Mouse (Mus musculus): ENCODE results near the gene Phkb. TPM values are rescaled to one million over a fixed set of nuclear protein-coding genes. Genes with fewer than 3 reads are reported as not detected.

Phkb gene
- polyA plus RNA-seq, 2 experiments, result 4.7 to 10.7 TPM

- Histone ChIP-seq H3K9ac (replicated peaks) (no peak overlapping the region), H3K9me3 (ENCODE audit: control insufficient read depth, low read length) (no peaks in the 10 kb centered on the region), H3K27me3 (ENCODE audit: control insufficient read depth, insufficient read depth, low read length) (no peaks in the 10 kb centered on the region), H3K4me1 (replicated peaks; ENCODE audit: control insufficient read depth in 2 of 2, insufficient read depth in 2 of 2, low read length in 1 of 2) (no peaks in the 10 kb centered on the region), H3K4me2 (ENCODE audit: low read depth) (no peak overlapping the region), H3K4me3 (ENCODE audit: insufficient read depth in 1 of 2, low read depth in 2 of 2, low read length in 2 of 2) (no peak overlapping the region), H3K27ac (no peak overlapping the region), H3K36me3 (replicated peaks; ENCODE audit: control insufficient read depth, insufficient read depth, low read depth) (no peaks in the 10 kb centered on the region)
- 67% methylated on average over 5 of the region's 5 CpGs for WGBS (ENCODE audit: insufficient replicate concordance)
- TF ChIP-seq EP300 (IDR thresholded peaks at IDR 0.05; ENCODE audit: low read depth) (no peak), CTCF (IDR thresholded peaks at IDR 0.05; ENCODE audit: low read depth) (no peak)
- no peak for ATAC-seq (ENCODE audit: insufficient read depth)
- no peak for DNase-seq (ENCODE audit: low read depth in 3 of 3, low spot score in 3 of 3)
Observed at GRCm38 (mm10) chr8:85936148-85936547, 95.4 kb downstream of the Phkb start.

GRCm38 (mm10) chr8:85937343-85937742 is 96.6 kb downstream of the Phkb start:
- Histone ChIP-seq H3K9ac (replicated peaks) (no peak overlapping the region), H3K9me3 (ENCODE audit: control insufficient read depth, low read length) (no peaks in the 10 kb centered on the region), H3K27ac (no peak overlapping the region), H3K4me2 (ENCODE audit: low read depth) (no peak overlapping the region), H3K4me3 (ENCODE audit: insufficient read depth in 1 of 2, low read depth in 2 of 2, low read length in 2 of 2) (no peak overlapping the region), H3K36me3 (replicated peaks; ENCODE audit: control insufficient read depth, insufficient read depth, low read depth) (no peaks in the 10 kb centered on the region), H3K27me3 (ENCODE audit: control insufficient read depth, insufficient read depth, low read length) (no peaks in the 10 kb centered on the region), H3K4me1 (replicated peaks; ENCODE audit: control insufficient read depth in 2 of 2, insufficient read depth in 2 of 2, low read length in 1 of 2) (no peaks in the 10 kb centered on the region)
- DNase-seq (ENCODE audit: low read depth in 3 of 3, low spot score in 3 of 3), result no peak
- ATAC-seq (ENCODE audit: insufficient read depth), result no peak
- 75% methylated on average over 7 of the region's 7 CpGs for WGBS (ENCODE audit: insufficient replicate concordance)
- TF ChIP-seq EP300 (IDR thresholded peaks at IDR 0.05; ENCODE audit: low read depth) (no peak), CTCF (IDR thresholded peaks at IDR 0.05; ENCODE audit: low read depth) (no peak)

GRCm38 (mm10) chr8:85944820-85945219 is 104.1 kb downstream of the Phkb start:
- H3K4me3 ChIP-seq (ENCODE audit: insufficient read depth in 1 of 2, low read depth in 2 of 2, low read length in 2 of 2), result no peak overlapping the region
- no peaks in the 10 kb centered on the region for H3K36me3 ChIP-seq (replicated peaks; ENCODE audit: control insufficient read depth, insufficient read depth, low read depth)
- WGBS (ENCODE audit: insufficient replicate concordance), result 85% methylated on average over 5 of the region's 5 CpGs
- H3K9ac ChIP-seq (replicated peaks), result no peak overlapping the region
- no peaks in the 10 kb centered on the region for H3K4me1 ChIP-seq (replicated peaks; ENCODE audit: control insufficient read depth in 2 of 2, insufficient read depth in 2 of 2, low read length in 1 of 2)
- no peak overlapping the region for H3K27ac ChIP-seq
- no peaks in the 10 kb centered on the region for H3K9me3 ChIP-seq (ENCODE audit: control insufficient read depth, low read length)
- no peaks in the 10 kb centered on the region for H3K27me3 ChIP-seq (ENCODE audit: control insufficient read depth, insufficient read depth, low read length)
- DNase-seq (ENCODE audit: low read depth in 3 of 3, low spot score in 3 of 3), result no peak
- no peak for ATAC-seq (ENCODE audit: insufficient read depth)
- H3K4me2 ChIP-seq (ENCODE audit: low read depth), result no peak overlapping the region
- no peak for TF ChIP-seq EP300 (IDR thresholded peaks at IDR 0.05; ENCODE audit: low read depth)
- TF ChIP-seq CTCF (IDR thresholded peaks at IDR 0.05; ENCODE audit: low read depth), result no peak

- H3K4me2 ChIP-seq (ENCODE audit: low read depth), result no peak overlapping the region
- H3K4me3 ChIP-seq (ENCODE audit: insufficient read depth in 1 of 2, low read depth in 2 of 2, low read length in 2 of 2), result no peak overlapping the region
- H3K27me3 ChIP-seq (ENCODE audit: control insufficient read depth, insufficient read depth, low read length), result no peaks in the 10 kb centered on the region
- ATAC-seq (ENCODE audit: insufficient read depth), result no peak
- H3K9me3 ChIP-seq (ENCODE audit: control insufficient read depth, low read length), result no peaks in the 10 kb centered on the region
- no peaks in the 10 kb centered on the region for H3K36me3 ChIP-seq (replicated peaks; ENCODE audit: control insufficient read depth, insufficient read depth, low read depth)
- WGBS (ENCODE audit: insufficient replicate concordance), result 70% methylated on average over 2 of the region's 2 CpGs
- no peak overlapping the region for H3K9ac ChIP-seq (replicated peaks)
- DNase-seq (ENCODE audit: low read depth in 3 of 3, low spot score in 3 of 3), result no peak
- H3K27ac ChIP-seq, result no peak overlapping the region
- H3K4me1 ChIP-seq (replicated peaks; ENCODE audit: control insufficient read depth in 2 of 2, insufficient read depth in 2 of 2, low read length in 1 of 2), result no peaks in the 10 kb centered on the region
- no peak for TF ChIP-seq CTCF (IDR thresholded peaks at IDR 0.05; ENCODE audit: low read depth)
- TF ChIP-seq EP300 (IDR thresholded peaks at IDR 0.05; ENCODE audit: low read depth), result no peak
Observed at GRCm38 (mm10) chr8:85958391-85958790, 117.6 kb downstream of the Phkb start.

GRCm38 (mm10) chr8:85959880-85960279 is 119.1 kb downstream of the Phkb start:
- Histone ChIP-seq H3K4me1 (replicated peaks; ENCODE audit: control insufficient read depth in 2 of 2, insufficient read depth in 2 of 2, low read length in 1 of 2) (no peaks in the 10 kb centered on the region), H3K4me3 (ENCODE audit: insufficient read depth in 1 of 2, low read depth in 2 of 2, low read length in 2 of 2) (no peak overlapping the region), H3K9me3 (ENCODE audit: control insufficient read depth, low read length) (no peaks in the 10 kb centered on the region), H3K4me2 (ENCODE audit: low read depth) (no peak overlapping the region), H3K27me3 (ENCODE audit: control insufficient read depth, insufficient read depth, low read length) (no peaks in the 10 kb centered on the region), H3K27ac (no peak overlapping the region), H3K36me3 (replicated peaks; ENCODE audit: control insufficient read depth, insufficient read depth, low read depth) (no peaks in the 10 kb centered on the region), H3K9ac (replicated peaks) (no peak overlapping the region)
- ATAC-seq (ENCODE audit: insufficient read depth), result no peak
- no peak for DNase-seq (ENCODE audit: low read depth in 3 of 3, low spot score in 3 of 3)
- 66% methylated on average over 4 of the region's 4 CpGs for WGBS (ENCODE audit: insufficient replicate concordance)
- no peak for TF ChIP-seq EP300 (IDR thresholded peaks at IDR 0.05; ENCODE audit: low read depth)
- TF ChIP-seq CTCF (IDR thresholded peaks at IDR 0.05; ENCODE audit: low read depth), result no peak

All from liver, embryonic 14.5 days (tissue).